Mouse (Mus musculus): Measurements from ENCODE around the gene Gm37240. TPM values are rescaled to one million over a fixed set of nuclear protein-coding genes. Genes with fewer than 3 reads are reported as not detected.

Gm37240 gene
- polyA plus RNA-seq, 1 experiment from 2014 or later = 0.08 TPM

DNA sequence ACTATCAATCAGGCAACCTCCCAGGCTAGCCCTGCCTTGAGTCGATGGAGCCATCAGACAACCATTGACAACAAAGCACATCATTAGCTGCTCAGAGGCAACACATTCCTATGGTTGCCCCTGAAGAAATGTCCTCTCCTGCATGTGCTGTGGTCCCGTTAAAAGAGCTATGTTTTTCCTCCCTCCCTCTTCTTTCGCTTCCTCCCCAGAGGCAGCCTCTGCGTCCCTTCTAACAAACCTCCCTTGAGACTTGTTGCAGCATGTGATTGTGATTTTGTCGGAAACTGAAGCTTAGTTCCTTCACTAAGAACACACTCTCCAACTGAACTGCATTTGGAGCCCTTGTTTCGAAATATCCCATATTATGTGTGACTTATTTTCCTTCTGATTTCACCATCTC, 830.1 kb downstream of the Gm37240 start:
- WGBS = 78% methylated on average over 6 of the region's 6 CpGs
- H3K9me3 ChIP-seq = no peaks in the 10 kb centered on the region
- no peaks in the 10 kb centered on the region for H3K4me1 ChIP-seq (replicated peaks)
- ATAC-seq (ENCODE audit: low FRiP score) = no peak
- H3K4me2 ChIP-seq = no peak overlapping the region
- H3K4me3 ChIP-seq = no peak overlapping the region
- H3K9ac ChIP-seq = no peak overlapping the region
- H3K27ac ChIP-seq = no peak overlapping the region
- H3K27me3 ChIP-seq = no peaks in the 10 kb centered on the region
- no peaks in the 10 kb centered on the region for H3K36me3 ChIP-seq

DNA sequence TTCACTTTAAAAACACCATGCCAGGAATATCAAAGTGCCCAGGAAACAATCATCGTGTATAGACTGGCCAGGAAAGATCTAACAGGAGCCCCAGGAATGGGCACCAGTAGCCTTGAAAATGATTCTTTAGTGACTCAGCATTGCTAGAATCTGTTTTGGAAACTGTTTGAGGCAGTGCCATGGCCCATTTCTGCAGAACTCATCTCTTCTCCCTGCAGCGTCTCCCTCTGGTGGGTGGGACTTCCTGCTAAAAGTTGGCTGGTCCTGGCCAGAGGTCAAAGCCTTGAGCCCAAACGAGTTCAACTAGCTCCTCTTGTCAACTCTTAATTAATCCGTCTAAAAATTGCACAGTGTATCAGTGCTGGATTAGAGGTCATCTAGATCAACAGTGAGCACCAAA, 833.8 kb downstream of the Gm37240 start:
- Histone ChIP-seq H3K4me1 (replicated peaks) (no peaks in the 10 kb centered on the region), H3K27ac (no peak overlapping the region), H3K9me3 (no peaks in the 10 kb centered on the region), H3K36me3 (no peaks in the 10 kb centered on the region), H3K9ac (no peak overlapping the region), H3K4me3 (no peak overlapping the region), H3K27me3 (no peaks in the 10 kb centered on the region), H3K4me2 (no peak overlapping the region)
- ATAC-seq (ENCODE audit: low FRiP score) = no peak
- WGBS = 83% methylated on average over 4 of the region's 4 CpGs

DNA sequence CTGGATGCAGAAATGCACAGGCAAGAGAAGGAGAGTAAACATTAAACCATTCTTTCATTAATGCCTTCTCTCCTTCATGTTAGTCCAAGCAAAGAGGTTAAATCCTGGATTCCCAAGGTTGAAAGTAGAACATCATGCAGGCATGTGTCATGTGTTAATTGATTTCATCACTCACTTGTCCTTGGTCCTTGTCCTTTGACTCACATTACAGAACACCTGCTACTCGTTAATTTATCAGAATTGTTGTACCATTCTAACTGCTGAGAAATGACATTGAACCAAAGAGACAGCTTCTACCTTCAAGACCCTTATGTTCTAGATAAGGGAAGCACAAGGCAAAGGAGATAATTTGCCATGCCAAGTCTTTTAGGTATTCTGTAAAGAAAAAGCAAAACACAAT, 835.1 kb downstream of the Gm37240 start:
- H3K27ac ChIP-seq = no peak overlapping the region
- WGBS = 84% methylated on average over 1 of the region's 1 CpGs
- no peaks in the 10 kb centered on the region for H3K27me3 ChIP-seq
- H3K9me3 ChIP-seq = no peaks in the 10 kb centered on the region
- H3K4me3 ChIP-seq = no peak overlapping the region
- no peaks in the 10 kb centered on the region for H3K4me1 ChIP-seq (replicated peaks)
- H3K9ac ChIP-seq = no peak overlapping the region
- ATAC-seq (ENCODE audit: low FRiP score) = no peak
- no peaks in the 10 kb centered on the region for H3K36me3 ChIP-seq
- H3K4me2 ChIP-seq = no peak overlapping the region

DNA sequence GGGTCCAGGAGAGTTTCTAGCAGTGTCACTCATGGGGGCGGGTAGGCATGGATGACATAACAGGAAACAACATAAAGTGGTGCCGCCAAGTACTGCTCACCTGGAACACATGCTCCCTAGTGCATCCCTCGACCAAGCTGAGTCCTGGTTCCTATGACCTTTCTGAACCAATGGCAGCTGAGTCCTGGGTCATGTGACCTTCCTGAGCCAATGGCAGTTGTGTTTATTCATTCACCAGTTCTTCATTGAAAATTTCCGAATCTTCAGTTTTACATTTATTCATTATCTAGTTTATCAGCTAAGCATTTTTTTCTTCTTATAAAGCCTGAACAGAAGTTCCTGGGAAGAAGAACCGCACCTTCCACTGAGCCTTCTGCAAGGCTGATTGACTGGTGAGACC, 838.7 kb downstream of the Gm37240 start:
- H3K27me3 ChIP-seq = no peaks in the 10 kb centered on the region
- no peak overlapping the region for H3K27ac ChIP-seq
- 94% methylated on average over 5 of the region's 5 CpGs for WGBS
- no peaks in the 10 kb centered on the region for H3K4me1 ChIP-seq (replicated peaks)
- no peak overlapping the region for H3K4me3 ChIP-seq
- no peak overlapping the region for H3K4me2 ChIP-seq
- ATAC-seq (ENCODE audit: low FRiP score) = no peak
- no peak overlapping the region for H3K9ac ChIP-seq
- no peaks in the 10 kb centered on the region for H3K9me3 ChIP-seq
- H3K36me3 ChIP-seq = no peaks in the 10 kb centered on the region

DNA sequence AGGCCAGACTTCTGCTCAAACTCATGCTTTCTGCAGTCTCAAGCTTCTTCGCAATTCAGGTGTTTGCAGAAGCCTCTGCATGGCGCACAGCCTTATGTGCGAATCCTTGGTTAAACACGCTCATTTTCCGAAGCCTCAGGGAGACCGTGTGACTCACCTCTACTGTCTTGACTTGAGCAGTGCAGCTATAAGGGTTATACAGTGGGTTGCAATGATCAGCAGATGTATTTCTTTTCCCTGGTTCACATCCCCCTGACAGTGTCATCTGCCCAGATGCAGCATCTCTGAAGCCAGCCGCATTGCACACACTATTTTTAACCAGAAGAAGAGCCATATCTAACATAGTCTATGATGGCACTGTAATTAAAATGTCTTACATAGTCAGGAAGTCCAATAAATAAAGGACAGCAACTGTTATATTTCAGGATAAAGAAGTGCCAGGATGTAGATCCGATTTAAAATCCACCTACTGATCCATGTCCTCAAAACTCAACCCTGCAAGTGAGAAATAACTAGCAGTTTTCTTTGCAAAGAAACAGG, 843.6 kb downstream of the Gm37240 start:
- Histone ChIP-seq H3K9ac (no peak overlapping the region), H3K36me3 (no peaks in the 10 kb centered on the region), H3K9me3 (no peaks in the 10 kb centered on the region), H3K27ac (no peak overlapping the region), H3K4me1 (replicated peaks) (no peaks in the 10 kb centered on the region), H3K4me3 (no peak overlapping the region), H3K4me2 (no peak overlapping the region), H3K27me3 (no peaks in the 10 kb centered on the region)
- WGBS = 95% methylated on average over 8 of the region's 8 CpGs
- no peak for ATAC-seq (ENCODE audit: low FRiP score)

DNA sequence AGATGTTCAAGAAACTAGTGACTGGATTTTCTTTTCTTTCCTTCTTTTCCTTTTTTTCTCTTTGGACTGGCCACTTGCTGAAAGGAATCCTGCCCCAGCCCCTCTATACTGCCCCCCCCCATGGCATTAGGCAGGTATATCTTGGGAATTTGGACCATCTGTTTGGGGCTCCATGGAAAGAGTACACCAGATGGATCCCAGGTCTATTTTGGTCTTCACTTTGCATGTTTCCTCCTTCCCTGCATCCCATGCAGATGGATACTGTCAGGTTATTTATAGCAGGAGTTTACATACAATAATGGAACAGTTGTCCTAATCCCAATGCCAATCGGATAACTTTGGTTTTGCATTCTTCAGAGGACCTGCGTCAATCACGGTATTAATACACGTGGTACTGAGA, 845.2 kb downstream of the Gm37240 start:
- Histone ChIP-seq H3K9ac (no peak overlapping the region), H3K27me3 (no peaks in the 10 kb centered on the region), H3K4me1 (replicated peaks) (no peaks in the 10 kb centered on the region), H3K4me2 (no peak overlapping the region), H3K36me3 (no peaks in the 10 kb centered on the region), H3K9me3 (no peaks in the 10 kb centered on the region), H3K27ac (no peak overlapping the region), H3K4me3 (no peak overlapping the region)
- no peak for ATAC-seq (ENCODE audit: low FRiP score)
- 93% methylated on average over 4 of the region's 4 CpGs for WGBS

DNA sequence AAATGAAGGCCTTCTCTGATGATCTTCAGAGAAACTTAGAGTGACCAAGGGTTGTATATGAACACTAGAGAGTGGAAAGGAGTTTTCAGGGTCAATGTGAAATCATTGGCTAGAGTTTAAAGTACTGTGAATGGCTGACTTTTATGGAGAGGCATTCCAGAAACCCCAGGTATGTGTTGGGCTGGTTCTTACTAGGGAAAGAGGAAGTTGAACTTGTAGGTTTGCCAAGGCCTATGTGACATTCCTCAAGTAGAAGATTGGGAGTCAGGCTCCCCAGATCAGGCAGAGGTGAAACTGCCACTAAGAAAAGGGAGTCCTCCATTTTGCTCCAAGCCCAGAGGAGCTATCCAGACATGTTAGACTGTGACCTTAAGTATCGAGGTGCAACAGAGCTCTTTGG, 858.2 kb downstream of the Gm37240 start:
- Histone ChIP-seq H3K27ac (no peak overlapping the region), H3K4me2 (no peak overlapping the region), H3K4me3 (no peak overlapping the region), H3K9me3 (no peaks in the 10 kb centered on the region), H3K4me1 (replicated peaks) (peaks cover 12% of the 10 kb centered on the region), H3K36me3 (no peaks in the 10 kb centered on the region), H3K27me3 (no peaks in the 10 kb centered on the region), H3K9ac (no peak overlapping the region)
- no peak for ATAC-seq (ENCODE audit: low FRiP score)
- WGBS = 100% methylated on average over 1 of the region's 1 CpGs

DNA sequence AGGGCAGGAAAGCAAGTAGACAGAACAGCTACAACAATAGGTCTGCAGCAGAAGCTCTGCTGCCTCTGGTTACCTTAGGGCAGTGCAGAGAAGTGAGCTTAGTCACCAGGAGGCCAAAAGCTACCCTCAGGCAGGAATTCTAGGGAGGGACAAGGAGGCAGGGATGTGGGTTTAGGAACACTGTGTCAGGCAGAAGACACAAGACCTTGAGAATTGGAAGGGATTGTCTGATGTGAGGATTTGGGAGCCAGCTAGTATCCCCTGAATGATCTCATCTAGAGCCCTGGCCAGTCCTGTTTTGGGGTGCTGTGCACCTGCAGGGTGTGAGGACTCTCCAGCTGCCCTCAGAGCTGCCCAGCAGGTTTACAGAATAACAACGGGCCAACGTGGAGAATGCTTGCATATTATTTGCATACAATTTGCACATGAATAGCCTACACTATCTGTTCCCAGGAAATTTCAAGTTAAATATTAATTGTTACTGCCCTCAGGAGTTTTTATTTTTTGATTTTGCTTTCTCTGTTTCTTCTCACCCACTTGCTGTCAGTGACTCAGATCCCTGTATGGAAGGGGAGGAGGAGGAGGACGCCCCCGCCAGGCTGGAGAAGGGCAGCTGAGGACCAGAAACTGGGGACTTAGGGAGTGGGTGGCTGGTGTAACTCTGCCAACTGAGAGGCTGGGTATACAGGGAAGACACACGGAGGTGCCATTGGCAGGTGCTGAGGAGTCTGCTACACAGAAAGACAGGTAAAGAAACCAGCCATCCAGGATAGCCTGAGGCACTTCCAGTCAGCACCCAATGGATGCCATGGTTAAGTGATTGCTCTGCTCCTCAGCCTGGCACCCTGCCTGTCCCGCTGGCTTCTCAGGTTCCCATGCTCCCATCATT, 862.3 kb downstream of the Gm37240 start:
- H3K27me3 ChIP-seq = no peaks in the 10 kb centered on the region
- peaks cover 12% of the 10 kb centered on the region for H3K4me1 ChIP-seq (replicated peaks)
- H3K36me3 ChIP-seq = no peaks in the 10 kb centered on the region
- 21% methylated on average over 6 of the region's 6 CpGs for WGBS
- no peak overlapping the region for H3K4me3 ChIP-seq
- no peak overlapping the region for H3K4me2 ChIP-seq
- no peaks in the 10 kb centered on the region for H3K9me3 ChIP-seq
- H3K9ac ChIP-seq = no peak overlapping the region
- no peak for ATAC-seq (ENCODE audit: low FRiP score)
- H3K27ac ChIP-seq = no peak overlapping the region

DNA sequence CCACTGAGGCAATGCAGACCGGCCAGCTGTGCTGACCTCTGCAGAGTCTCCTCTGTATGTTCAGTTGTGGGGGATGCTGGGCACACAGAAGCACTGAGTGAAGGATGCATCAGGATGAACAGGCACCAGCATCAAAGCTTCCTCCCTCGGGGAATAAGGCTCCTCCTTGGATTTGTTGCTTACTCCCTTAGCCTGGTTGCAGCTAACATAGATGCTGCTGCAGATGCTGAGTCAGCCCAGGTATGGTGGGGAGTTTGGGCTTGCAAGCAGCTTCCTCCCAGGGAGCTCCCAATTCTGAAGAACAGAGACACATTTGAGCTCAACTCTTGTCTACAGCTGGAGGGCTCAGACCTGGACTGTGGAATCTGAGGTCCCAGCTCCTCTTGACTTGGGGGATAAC, 863.1 kb downstream of the Gm37240 start:
- ATAC-seq (ENCODE audit: low FRiP score) = no peak
- Histone ChIP-seq H3K27ac (no peak overlapping the region), H3K9me3 (no peaks in the 10 kb centered on the region), H3K4me3 (no peak overlapping the region), H3K9ac (no peak overlapping the region), H3K36me3 (no peaks in the 10 kb centered on the region), H3K4me2 (no peak overlapping the region), H3K4me1 (replicated peaks) (peaks cover 12% of the 10 kb centered on the region), H3K27me3 (no peaks in the 10 kb centered on the region)
- 76% methylated on average over 2 of the region's 2 CpGs for WGBS

DNA sequence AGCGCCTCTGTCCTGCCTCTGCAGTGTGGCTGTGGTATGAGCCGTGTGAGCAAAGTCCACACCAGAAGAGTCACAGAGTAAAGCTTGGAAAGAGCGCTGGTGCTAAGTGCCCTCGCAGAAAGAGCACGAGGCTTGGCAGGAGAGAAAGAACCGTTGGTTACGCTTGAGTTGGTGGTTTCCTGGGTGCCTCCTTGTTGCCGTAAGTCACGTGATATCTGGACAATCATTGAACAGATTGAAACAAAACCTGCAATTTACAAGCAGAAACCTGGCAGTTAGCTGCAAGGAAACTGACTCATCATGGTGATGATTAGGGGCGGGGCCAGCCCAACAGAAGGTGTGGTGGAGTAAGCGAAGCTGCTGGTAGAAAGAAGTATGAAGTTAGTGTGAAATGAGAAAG, 864.5 kb downstream of the Gm37240 start:
- 79% methylated on average over 11 of the region's 11 CpGs for WGBS
- Histone ChIP-seq H3K27ac (no peak overlapping the region), H3K9ac (no peak overlapping the region), H3K4me1 (replicated peaks) (peaks cover 12% of the 10 kb centered on the region), H3K4me3 (no peak overlapping the region), H3K36me3 (no peaks in the 10 kb centered on the region), H3K4me2 (no peak overlapping the region), H3K9me3 (no peaks in the 10 kb centered on the region), H3K27me3 (no peaks in the 10 kb centered on the region)
- ATAC-seq (ENCODE audit: low FRiP score) = no peak

DNA sequence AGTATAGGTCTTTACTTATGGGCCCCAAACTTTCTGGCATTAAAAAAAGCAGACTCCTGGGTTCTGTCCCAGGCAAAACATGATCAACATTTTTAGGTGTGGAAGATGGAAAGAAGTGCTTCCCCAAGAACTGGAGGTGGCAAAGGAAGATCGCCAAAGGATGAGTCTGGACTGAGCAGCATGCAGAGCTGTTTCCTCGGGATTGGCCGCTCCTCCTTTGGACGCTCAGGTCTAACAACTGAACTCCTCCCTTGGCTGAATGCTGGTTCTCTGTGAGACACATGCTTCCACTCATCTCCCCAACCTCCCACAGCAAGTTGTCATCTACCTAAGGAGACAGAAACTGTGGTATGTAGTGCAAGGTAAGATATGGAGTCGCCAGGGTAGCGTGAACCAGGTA, 865.5 kb downstream of the Gm37240 start:
- Histone ChIP-seq H3K27ac (no peak overlapping the region), H3K4me1 (replicated peaks) (peaks cover 12% of the 10 kb centered on the region), H3K9me3 (no peaks in the 10 kb centered on the region), H3K4me3 (no peak overlapping the region), H3K4me2 (no peak overlapping the region), H3K27me3 (no peaks in the 10 kb centered on the region), H3K9ac (no peak overlapping the region), H3K36me3 (no peaks in the 10 kb centered on the region)
- ATAC-seq (ENCODE audit: low FRiP score) = no peak
- WGBS = 93% methylated on average over 6 of the region's 6 CpGs

DNA sequence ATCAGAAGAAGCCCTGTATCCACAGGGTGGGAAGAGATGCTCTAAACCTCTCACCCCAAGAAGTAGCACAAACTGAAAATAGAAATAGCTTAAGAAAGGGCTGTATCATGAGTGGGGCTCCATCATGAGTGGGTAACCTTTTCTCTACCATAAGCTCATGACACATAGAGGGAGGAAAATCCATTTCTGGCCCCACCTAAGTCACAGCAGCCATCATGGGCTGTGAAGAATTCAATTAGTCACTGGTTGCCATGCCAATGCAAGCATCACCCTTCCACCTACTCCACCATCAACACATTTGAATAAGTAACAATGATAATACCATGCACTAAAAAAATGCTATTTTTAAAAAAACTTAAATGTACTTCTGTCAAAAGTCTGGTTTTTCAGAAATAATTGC, 867.2 kb downstream of the Gm37240 start:
- Histone ChIP-seq H3K4me1 (replicated peaks) (peaks cover 15% of the 10 kb centered on the region), H3K9me3 (no peaks in the 10 kb centered on the region), H3K27me3 (no peaks in the 10 kb centered on the region), H3K27ac (no peak overlapping the region), H3K36me3 (no peaks in the 10 kb centered on the region), H3K4me2 (no peak overlapping the region), H3K9ac (no peak overlapping the region), H3K4me3 (no peak overlapping the region)
- no peak for ATAC-seq (ENCODE audit: low FRiP score)

DNA sequence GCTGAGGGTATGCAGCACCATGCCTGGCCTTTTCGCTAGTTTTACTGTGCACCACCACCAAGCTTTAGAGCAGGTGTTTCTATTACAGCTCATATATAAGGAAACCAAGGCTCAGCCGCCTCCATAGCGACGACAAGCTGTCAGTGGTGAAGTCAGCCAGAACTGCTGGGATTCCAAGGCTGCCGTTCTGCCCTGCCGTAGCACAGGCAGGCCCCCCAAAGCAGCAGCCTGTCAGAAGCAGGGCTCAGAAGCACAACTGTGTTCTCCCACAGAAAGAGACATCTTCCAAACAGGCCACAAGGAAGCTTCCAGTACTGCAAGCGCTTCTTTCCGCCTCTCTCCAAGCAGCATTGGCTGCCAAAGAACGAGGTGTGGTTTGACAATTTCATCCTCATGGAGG, 871.7 kb downstream of the Gm37240 start:
- Histone ChIP-seq H3K9ac (peak overlapping the region; percentile 6; the same call in 1 of the 2 replicates), H3K27me3 (no peaks in the 10 kb centered on the region), H3K27ac (peak overlapping the region; percentile 36; the same call in 1 of the 2 replicates), H3K4me1 (replicated peaks) (peaks cover 7% of the 10 kb centered on the region; the same call in 1 of the 2 replicates), H3K4me3 (no peak overlapping the region), H3K36me3 (no peaks in the 10 kb centered on the region), H3K9me3 (no peaks in the 10 kb centered on the region), H3K4me2 (no peak overlapping the region)
- 66% methylated on average over 9 of the region's 9 CpGs for WGBS
- peak; percentile 32; the same call in 1 of the 2 replicates for ATAC-seq (ENCODE audit: low FRiP score)
